Mouse (Mus musculus): ENCODE results near the gene Chrna10. TPM values are rescaled to one million over a fixed set of nuclear protein-coding genes. Genes with fewer than 3 reads are reported as not detected.

Chrna10 gene
- total and polyA plus RNA-seq, 3 experiments, result not detected

DNA sequence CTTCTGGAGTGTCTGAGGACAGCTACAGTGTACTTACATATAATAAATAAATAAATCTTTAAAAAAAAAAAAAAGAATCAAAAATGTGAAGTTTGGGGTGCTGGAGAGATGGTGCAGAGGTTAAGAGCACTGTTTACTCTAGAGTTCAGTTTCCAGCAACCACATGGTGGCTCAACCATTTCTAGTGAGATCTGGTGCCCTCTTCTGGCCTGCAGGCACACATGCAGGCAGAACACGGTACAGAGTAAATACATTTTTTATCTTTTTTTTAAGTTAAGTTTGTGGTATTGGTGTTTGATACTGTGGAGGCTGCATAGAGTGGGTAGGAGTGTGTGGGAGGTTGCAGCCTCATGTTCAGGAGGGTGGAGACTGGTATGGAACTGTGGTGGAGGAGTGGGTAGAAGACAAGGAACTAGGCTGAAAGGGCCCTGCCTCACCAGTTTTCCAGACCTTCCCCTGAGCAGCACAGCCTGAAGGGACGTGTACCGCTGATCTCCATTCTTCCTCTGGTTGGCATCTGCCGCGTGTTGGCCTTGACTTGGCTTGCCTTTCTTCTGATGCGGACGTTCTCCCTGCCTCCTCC lies 39.8 kb downstream of the Chrna10 start:
- Histone ChIP-seq H3K27ac (ENCODE audit: control insufficient read depth, low read depth, low read length) (no peak overlapping the region), H3K9me3 (replicated peaks; ENCODE audit: insufficient read depth, low read length) (no peaks in the 10 kb centered on the region), H3K4me3 (ENCODE audit: control insufficient read depth in 1 of 2, insufficient read depth in 1 of 2, low read depth in 2 of 2, low read length in 2 of 2) (no peak overlapping the region), H3K79me2 (ENCODE audit: control insufficient read depth, insufficient read depth, low read length, poor library complexity) (no peaks in the 10 kb centered on the region), H3K27me3 (ENCODE audit: control insufficient read depth in 1 of 2, insufficient read depth in 2 of 2, low read length in 2 of 2) (no peaks in the 10 kb centered on the region), H3K4me1 (ENCODE audit: control insufficient read depth in 1 of 2, insufficient read depth in 2 of 2, low read length in 2 of 2) (no peaks in the 10 kb centered on the region), H3K9ac (ENCODE audit: control insufficient read depth, low read depth, low read length, poor library complexity, severe bottlenecking) (no peak overlapping the region), H3K36me3 (ENCODE audit: control insufficient read depth in 1 of 2, insufficient read depth in 2 of 2, low read length in 2 of 2) (peaks cover 0 to 2% of the 10 kb centered on the region in 2 experiments; a peak in 2 of 4 replicates)
- DNase-seq (ENCODE audit: low read depth, low spot score), result peak; percentile 78
- TF ChIP-seq MEF2A (IDR thresholded peaks at IDR 0.05; ENCODE audit: extremely low read depth, insufficient replicate concordance, low read depth, low read length, poor library complexity, severe bottlenecking) (no peak), USF2 (IDR thresholded peaks at IDR 0.05; ENCODE audit: borderline replicate concordance in 1 of 2, insufficient read depth in 1 of 2, low read depth in 1 of 2, low read length in 2 of 2) (no peak), RCOR1 (IDR thresholded peaks at IDR 0.05; ENCODE audit: low read depth, low read length) (no peak), GABPA (IDR thresholded peaks at IDR 0.05; ENCODE audit: low read depth, low read length) (no peak), SIN3A (IDR thresholded peaks at IDR 0.05; ENCODE audit: low read length) (peak; percentile 47; the same call in 1 of the 2 replicates), CHD1 (IDR thresholded peaks at IDR 0.05; ENCODE audit: low read depth, low read length) (no peak), ZMIZ1 (IDR thresholded peaks at IDR 0.05; ENCODE audit: low read depth, low read length) (no peak), NELFE (IDR thresholded peaks at IDR 0.05; ENCODE audit: low read depth, low read length) (no peak), MAFK (IDR thresholded peaks at IDR 0.05; ENCODE audit: borderline replicate concordance, low read depth, low read length) (no peak), ZNF384 (IDR thresholded peaks at IDR 0.05; ENCODE audit: low read depth, low read length) (peak; percentile 58; the same call in 1 of the 2 replicates), KAT2A (conservative IDR thresholded peaks at IDR 0.05; ENCODE audit: low read depth, low read length) (no peak), HCFC1 (IDR thresholded peaks at IDR 0.05; ENCODE audit: low read depth, low read length) (no peak), RAD21 (IDR thresholded peaks at IDR 0.05; ENCODE audit: low read depth, low read length) (peak; percentile 72), JUND (IDR thresholded peaks at IDR 0.05; ENCODE audit: low read depth, low read length) (no peak), CHD2 (IDR thresholded peaks at IDR 0.05; ENCODE audit: low read length) (no peak), EP300 (IDR thresholded peaks at IDR 0.05; ENCODE audit: low read depth in 1 of 2, low read length in 2 of 2) (no peak), BHLHE40 (IDR thresholded peaks at IDR 0.05; ENCODE audit: borderline replicate concordance, low read depth, low read length) (no peak), MAZ (IDR thresholded peaks at IDR 0.05; ENCODE audit: low read depth, low read length) (no peak), E2F4 (IDR thresholded peaks at IDR 0.05; ENCODE audit: borderline replicate concordance, low read depth, low read length) (no peak), ZC3H11A (IDR thresholded peaks at IDR 0.05; ENCODE audit: low read depth, low read length) (peak; percentile 60), GATA1 (IDR thresholded peaks at IDR 0.05; ENCODE audit: low read depth, low read length) (no peak), TAL1 (IDR thresholded peaks at IDR 0.05; ENCODE audit: low read length) (no peak), ELF1 (IDR thresholded peaks at IDR 0.05; ENCODE audit: low read depth, low read length) (no peak), TCF12 (IDR thresholded peaks at IDR 0.05; ENCODE audit: low read depth, low read length) (no peak), SMC3 (IDR thresholded peaks at IDR 0.05; ENCODE audit: low read depth, low read length) (peak; percentile 71), UBTF (IDR thresholded peaks at IDR 0.05; ENCODE audit: borderline replicate concordance, insufficient read depth, low read depth, low read length) (no peak), MAX (IDR thresholded peaks at IDR 0.05; ENCODE audit: low read length) (peak; percentile 72), ETS1 (IDR thresholded peaks at IDR 0.05; ENCODE audit: low read depth, low read length) (no peak), NRF1 (IDR thresholded peaks at IDR 0.05; ENCODE audit: insufficient read depth, low read depth, low read length, poor library complexity, severe bottlenecking) (no peak), POLR2A (IDR thresholded peaks at IDR 0.05; ENCODE audit: control insufficient read depth in 1 of 2, insufficient read depth in 1 of 2, low read depth in 1 of 2, low read length in 2 of 2, poor library complexity in 1 of 2) (no peak), POLR2AphosphoS5 (IDR thresholded peaks at IDR 0.05; ENCODE audit: borderline replicate concordance, low read depth, low read length) (no peak), USF1 (IDR thresholded peaks at IDR 0.05; ENCODE audit: low read depth, low read length) (no peak), MYB (IDR thresholded peaks at IDR 0.05; ENCODE audit: low read depth, low read length) (no peak), ZKSCAN1 (IDR thresholded peaks at IDR 0.05; ENCODE audit: low read depth, low read length) (no peak), MXI1 (IDR thresholded peaks at IDR 0.05; ENCODE audit: low read depth, low read length) (peak; percentile 65; the same call in 1 of the 2 replicates), CTCF (IDR thresholded peaks at IDR 0.05 in 2 of 3, conservative IDR thresholded peaks at IDR 0.05 in 1 of 3; ENCODE audit: control insufficient read depth in 1 of 3, insufficient read depth in 1 of 3, low read depth in 2 of 3, low read length in 3 of 3, poor library complexity in 1 of 3, severe bottlenecking in 1 of 3) (peak; percentile 53 to 83 (median 73)), TBP (IDR thresholded peaks at IDR 0.05; ENCODE audit: low read depth, low read length) (0 out of 2 replicates have a peak, but pooled peaks have one; percentile 32)
